Mouse (Mus musculus): ENCODE results near the gene 4933427D14Rik. TPM values are rescaled to one million over a fixed set of nuclear protein-coding genes. Genes with fewer than 3 reads are reported as not detected.
A peak's percentile ranks its signal among the peaks of the same experiment; 100 is the strongest.

4933427D14Rik gene
- polyA plus RNA-seq, 1 experiment, result 19.4 TPM

GRCm38 (mm10) chr11:72151120-72151519, 56.1 kb downstream of the 4933427D14Rik start:
- Histone ChIP-seq H3K27ac (ENCODE audit: insufficient read depth, low read length) (no peak overlapping the region), H3K4me1 (ENCODE audit: control insufficient read depth, insufficient read depth, low read length) (no peaks in the 10 kb centered on the region), H3K4me3 (replicated peaks; ENCODE audit: insufficient read depth, low read depth, low read length) (no peak overlapping the region), H3K27me3 (ENCODE audit: control insufficient read depth, insufficient read depth, low read length) (no peaks in the 10 kb centered on the region)
- WGBS, result 80% methylated on average over 2 of the region's 2 CpGs
- no peak for TF ChIP-seq POLR2A (IDR thresholded peaks at IDR 0.05; ENCODE audit: borderline replicate concordance, insufficient read depth, low read length)
- no peak for TF ChIP-seq CTCF (IDR thresholded peaks at IDR 0.05; ENCODE audit: borderline replicate concordance, insufficient read depth, low read depth, low read length)
- no peak for DNase-seq

- no peaks in the 10 kb centered on the region for H3K27me3 ChIP-seq (ENCODE audit: control insufficient read depth, insufficient read depth, low read length)
- H3K4me1 ChIP-seq (ENCODE audit: control insufficient read depth, insufficient read depth, low read length), result no peaks in the 10 kb centered on the region
- WGBS, result 49% methylated on average over 3 of the region's 3 CpGs
- TF ChIP-seq POLR2A (IDR thresholded peaks at IDR 0.05; ENCODE audit: borderline replicate concordance, insufficient read depth, low read length), result no peak
- no peak overlapping the region for H3K4me3 ChIP-seq (replicated peaks; ENCODE audit: insufficient read depth, low read depth, low read length)
- no peak overlapping the region for H3K27ac ChIP-seq (ENCODE audit: insufficient read depth, low read length)
- DNase-seq, result no peak
These were observed 59.3 kb downstream of the 4933427D14Rik start for GRCm38 (mm10) chr11:72147910-72148309.

GRCm38 (mm10) chr11:72145877-72146248, 61.4 kb downstream of the 4933427D14Rik start:
- H3K4me3 ChIP-seq (replicated peaks; ENCODE audit: insufficient read depth, low read depth, low read length), result no peak overlapping the region
- TF ChIP-seq CTCF (IDR thresholded peaks at IDR 0.05; ENCODE audit: borderline replicate concordance, insufficient read depth, low read depth, low read length) (no peak), POLR2A (IDR thresholded peaks at IDR 0.05; ENCODE audit: borderline replicate concordance, insufficient read depth, low read length) (no peak)
- H3K27ac ChIP-seq (ENCODE audit: insufficient read depth, low read length), result no peak overlapping the region
- no peaks in the 10 kb centered on the region for H3K27me3 ChIP-seq (ENCODE audit: control insufficient read depth, insufficient read depth, low read length)
- H3K4me1 ChIP-seq (ENCODE audit: control insufficient read depth, insufficient read depth, low read length), result no peaks in the 10 kb centered on the region
- no peak for DNase-seq
- 89% methylated on average over 1 of the region's 1 CpGs for WGBS

GRCm38 (mm10) chr11:72145182-72145876, 61.9 kb downstream of the 4933427D14Rik start:
- Histone ChIP-seq H3K27ac (ENCODE audit: insufficient read depth, low read length) (no peak overlapping the region), H3K27me3 (ENCODE audit: control insufficient read depth, insufficient read depth, low read length) (no peaks in the 10 kb centered on the region), H3K4me1 (ENCODE audit: control insufficient read depth, insufficient read depth, low read length) (no peaks in the 10 kb centered on the region), H3K4me3 (replicated peaks; ENCODE audit: insufficient read depth, low read depth, low read length) (no peak overlapping the region)
- peak; percentile 67 to 79 for DNase-seq
- TF ChIP-seq POLR2A (IDR thresholded peaks at IDR 0.05; ENCODE audit: borderline replicate concordance, insufficient read depth, low read length), result no peak
- TF ChIP-seq CTCF (IDR thresholded peaks at IDR 0.05; ENCODE audit: borderline replicate concordance, insufficient read depth, low read depth, low read length), result peak; percentile 84
- WGBS, result 10% methylated on average over 2 of the region's 2 CpGs

- no peak for TF ChIP-seq CTCF (IDR thresholded peaks at IDR 0.05; ENCODE audit: borderline replicate concordance, insufficient read depth, low read depth, low read length)
- TF ChIP-seq POLR2A (IDR thresholded peaks at IDR 0.05; ENCODE audit: borderline replicate concordance, insufficient read depth, low read length), result no peak
- WGBS, result 70% methylated on average over 10 of the region's 10 CpGs
These were observed 64.4 kb downstream of the 4933427D14Rik start for GRCm38 (mm10) chr11:72142889-72143288.

GRCm38 (mm10) chr11:72140198-72140597, 67.1 kb downstream of the 4933427D14Rik start:
- DNase-seq, result no peak
- Histone ChIP-seq H3K4me3 (replicated peaks; ENCODE audit: insufficient read depth, low read depth, low read length) (no peak overlapping the region), H3K27me3 (ENCODE audit: control insufficient read depth, insufficient read depth, low read length) (no peaks in the 10 kb centered on the region), H3K4me1 (ENCODE audit: control insufficient read depth, insufficient read depth, low read length) (no peaks in the 10 kb centered on the region), H3K27ac (ENCODE audit: insufficient read depth, low read length) (no peak overlapping the region)
- 66% methylated on average over 6 of the region's 6 CpGs for WGBS
- TF ChIP-seq POLR2A (IDR thresholded peaks at IDR 0.05; ENCODE audit: borderline replicate concordance, insufficient read depth, low read length) (no peak), CTCF (IDR thresholded peaks at IDR 0.05; ENCODE audit: borderline replicate concordance, insufficient read depth, low read depth, low read length) (no peak)

More at GRCm38 (mm10) chr11:72142889-72143288, 64.4 kb downstream of the 4933427D14Rik start:
- Histone ChIP-seq H3K27ac (ENCODE audit: insufficient read depth, low read length) (no peak overlapping the region), H3K27me3 (ENCODE audit: control insufficient read depth, insufficient read depth, low read length) (no peaks in the 10 kb centered on the region), H3K4me3 (replicated peaks; ENCODE audit: insufficient read depth, low read depth, low read length) (no peak overlapping the region), H3K4me1 (ENCODE audit: control insufficient read depth, insufficient read depth, low read length) (no peaks in the 10 kb centered on the region)
- DNase-seq, result no peak

- TF ChIP-seq CTCF (IDR thresholded peaks at IDR 0.05; ENCODE audit: borderline replicate concordance, insufficient read depth, low read depth, low read length), result no peak
- TF ChIP-seq POLR2A (IDR thresholded peaks at IDR 0.05; ENCODE audit: borderline replicate concordance, insufficient read depth, low read length), result no peak
- H3K27me3 ChIP-seq (ENCODE audit: control insufficient read depth, insufficient read depth, low read length), result no peaks in the 10 kb centered on the region
- peak overlapping the region; percentile 69 for H3K4me3 ChIP-seq (replicated peaks; ENCODE audit: insufficient read depth, low read depth, low read length)
- DNase-seq, result no peak
- peaks cover 21% of the 10 kb centered on the region for H3K4me1 ChIP-seq (ENCODE audit: control insufficient read depth, insufficient read depth, low read length)
- H3K27ac ChIP-seq (ENCODE audit: insufficient read depth, low read length), result peak overlapping the region; percentile 79
- 57% methylated on average over 11 of the region's 11 CpGs for WGBS
These were observed 70.9 kb downstream of the 4933427D14Rik start for GRCm38 (mm10) chr11:72136231-72136982.
